Mouse (Mus musculus): ENCODE results near the gene Gpi1.
"Not testable (repeated sequence)": the region's sequence is repeated elsewhere in the genome, so short reads cannot be mapped to it uniquely, and the experiment has no call there.

Gpi1 gene

GRCm38 (mm10) chr7:34176241-34176640 is 53.9 kb downstream of the Gpi1 start:
- not testable (repeated sequence) for DNase-seq

- no peak for DNase-seq
Measured at GRCm38 (mm10) chr7:34172251-34172650, 57.9 kb downstream of the Gpi1 start.

GRCm38 (mm10) chr7:34169454-34169853 is 60.7 kb downstream of the Gpi1 start, which contains the start of gene Uba2:
TSS of gene Uba2 (minus strand) at chr7:34169599.
- DNase-seq, result no peak

- DNase-seq, result peak; percentile 95 to 96
Measured at GRCm38 (mm10) chr7:34168470-34169251, 61.5 kb downstream of the Gpi1 start.

GRCm38 (mm10) chr7:34167766-34168469 is 62.2 kb downstream of the Gpi1 start:
- DNase-seq, result no peak

GRCm38 (mm10) chr7:34166850-34167249 is 63.3 kb downstream of the Gpi1 start:
- peak; percentile 42 to 60 for DNase-seq

GRCm38 (mm10) chr7:34165999-34166398 is 64.1 kb downstream of the Gpi1 start:
- no peak for DNase-seq

GRCm38 (mm10) chr7:34164671-34165070 is 65.5 kb downstream of the Gpi1 start:
- DNase-seq, result no peak

GRCm38 (mm10) chr7:34159167-34159566 is 71.0 kb downstream of the Gpi1 start:
- no peak for DNase-seq

GRCm38 (mm10) chr7:34157994-34158393 is 72.1 kb downstream of the Gpi1 start:
- DNase-seq, result no peak

Measured in kidney, postnatal 4 days (tissue).